26 mouse cellular contexts compared by ENCODE assay signal in the genomic region with DNA sequence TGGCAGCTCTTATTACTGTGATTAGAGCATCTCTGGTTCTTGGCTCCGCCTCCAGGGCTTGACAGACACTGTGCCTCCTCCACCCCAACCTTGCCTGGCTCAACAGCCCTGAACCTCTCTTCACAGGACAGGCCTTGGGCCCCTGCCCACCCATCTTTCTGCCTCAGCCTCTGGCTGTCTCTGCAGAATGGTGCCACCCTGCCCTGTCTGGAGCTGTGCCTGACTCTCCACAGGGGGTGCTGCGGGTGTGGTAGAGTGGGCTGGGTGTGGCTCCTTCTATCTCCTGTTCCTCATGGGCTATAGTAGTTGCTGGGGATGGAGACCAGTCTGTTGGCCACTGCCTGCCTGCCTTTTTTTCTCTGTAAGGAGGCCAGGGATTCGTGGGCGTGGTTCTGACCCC. TPM values are rescaled to one million over a fixed set of nuclear protein-coding genes. Genes with fewer than 3 reads are reported as not detected.
DNase-seq lines count a peak whose midpoint lies in the region; ATAC-seq and TF ChIP-seq lines count a peak whose summit lies in the region.
"Had no signal": no experiment of that assay in that cellular context is flagged by ENCODE, and none has a peak within 500 bp of the region (broad histone marks: within the 10 kb centered on the region; RNA-seq: fewer than 3 reads in every experiment).

No protein-coding gene starts in this region.

- no peaks in the 10 kb centered on the region for H3K27me3 ChIP-seq in forebrain, postnatal 0 days (ENCODE audit: insufficient read depth, low read length)
- H3K27me3 ChIP-seq in forebrain, embryonic 13.5 days: 0 out of 2 replicates have a peak, but pooled peaks cover 4% of the 10 kb centered on the region
- H3K27me3 ChIP-seq: embryonic facial prominence, embryonic 15.5 days; forebrain, embryonic 15.5 days had no signal

- H3K9me3 ChIP-seq in forebrain, postnatal 0 days (ENCODE audit: low read length): no peaks in the 10 kb centered on the region
- H3K9me3 ChIP-seq in forebrain, embryonic 13.5 days (replicated peaks): no peaks in the 10 kb centered on the region
- H3K9me3 ChIP-seq: embryonic facial prominence, embryonic 12.5 days; embryonic facial prominence, embryonic 15.5 days; forebrain, embryonic 15.5 days; heart, embryonic 12.5 days; heart, embryonic 15.5 days; hindbrain, embryonic 10.5 days; hindbrain, embryonic 13.5 days had no signal

- peaks cover 53% of the 10 kb centered on the region for H3K36me3 ChIP-seq in forebrain, postnatal 0 days (ENCODE audit: insufficient read depth)
- peaks cover 38% of the 10 kb centered on the region for H3K36me3 ChIP-seq in forebrain, embryonic 13.5 days (ENCODE audit: poor library complexity, severe bottlenecking)
- H3K36me3 ChIP-seq: heart, embryonic 12.5 days; heart, embryonic 15.5 days had no signal

- peak; percentile 59 to 60 for DNase-seq in cerebellum, postnatal 10 days
- DNase-seq in cerebellum, adult 18-20 months: no peak
- DNase-seq in forebrain, postnatal 0 days: no peak
- peak; percentile 52 for DNase-seq in left cerebral cortex, postnatal 4 days
- DNase-seq in left cerebral cortex, adult 18-20 months (ENCODE audit: low spot score in 2 of 2): no peak
- peak; percentile 44 for DNase-seq in testis, postnatal 10 days (ENCODE audit: low spot score)
- no peak for DNase-seq in testis, postnatal 14 days (ENCODE audit: low spot score)
- DNase-seq: adrenal gland, adult 8-10 months; adrenal gland, postnatal 25 days; cerebellum, adult 11-12 months; cerebellum, adult 9-10 months; gastrocnemius, adult 2 months; gastrocnemius, postnatal 14 days; heart, adult 11 months; heart, postnatal 10 days; heart, postnatal 36 days had no signal

- intact Hi-C loops in left cerebral cortex, postnatal 4 days (cut with DNase I): no loop called here

- no peak overlapping the region for H3K27ac ChIP-seq in forebrain, postnatal 0 days (ENCODE audit: low read depth, low read length)
- H3K27ac ChIP-seq in forebrain, embryonic 13.5 days: no peak overlapping the region
- H3K27ac ChIP-seq: embryonic facial prominence, embryonic 12.5 days; embryonic facial prominence, embryonic 15.5 days; forebrain, embryonic 15.5 days; gastrocnemius, adult 2 months; heart, embryonic 15.5 days; hindbrain, embryonic 13.5 days had no signal

- no peak overlapping the region for H3K9ac ChIP-seq in forebrain, postnatal 0 days
- no peak overlapping the region for H3K9ac ChIP-seq in forebrain, embryonic 13.5 days
- H3K9ac ChIP-seq: embryonic facial prominence, embryonic 12.5 days; embryonic facial prominence, embryonic 15.5 days; forebrain, embryonic 15.5 days; heart, embryonic 12.5 days; heart, embryonic 15.5 days; hindbrain, embryonic 13.5 days had no signal

- TF ChIP-seq CTCF in forebrain, postnatal 0 days (IDR thresholded peaks at IDR 0.05; ENCODE audit: low read depth): no peak

- H3K4me1 ChIP-seq in forebrain, postnatal 0 days (ENCODE audit: insufficient read depth): no peaks in the 10 kb centered on the region
- peaks cover 13% of the 10 kb centered on the region; the same call in 1 of the 2 replicates for H3K4me1 ChIP-seq in forebrain, embryonic 13.5 days
- H3K4me1 ChIP-seq: forebrain, embryonic 15.5 days; heart, embryonic 15.5 days had no signal

- no peak overlapping the region for H3K4me3 ChIP-seq in forebrain, postnatal 0 days (ENCODE audit: low read depth, low read length)
- no peak overlapping the region for H3K4me3 ChIP-seq in forebrain, embryonic 13.5 days
- H3K4me3 ChIP-seq: embryonic facial prominence, embryonic 12.5 days; embryonic facial prominence, embryonic 15.5 days; forebrain, embryonic 15.5 days; gastrocnemius, adult 2 months; heart, embryonic 12.5 days; heart, embryonic 15.5 days; hindbrain, embryonic 10.5 days; hindbrain, embryonic 13.5 days had no signal

- WGBS in forebrain, postnatal 0 days: 76% methylated on average over 4 of the region's 4 CpGs
- WGBS in forebrain, embryonic 13.5 days: 59% methylated on average over 4 of the region's 4 CpGs

- peak; percentile 44 for ATAC-seq in forebrain, postnatal 0 days
- ATAC-seq in forebrain, embryonic 13.5 days: no peak; the same call in 1 of the 2 replicates
- ATAC-seq: forebrain, embryonic 15.5 days; hindbrain, embryonic 16.5 days had no signal

- no peak overlapping the region for H3K4me2 ChIP-seq in forebrain, postnatal 0 days (ENCODE audit: low read depth)
- no peak overlapping the region for H3K4me2 ChIP-seq in forebrain, embryonic 13.5 days
- H3K4me2 ChIP-seq: embryonic facial prominence, embryonic 12.5 days; embryonic facial prominence, embryonic 15.5 days; forebrain, embryonic 15.5 days; heart, embryonic 12.5 days; heart, embryonic 15.5 days; hindbrain, embryonic 13.5 days had no signal

RNA-seq across cellular contexts. Expression of a gene that starts 31.3 kb away (rescaled TPM):
- 195 and 216 TPM in 2 replicates for total RNA-seq in forebrain, postnatal 0 days (2014; rRNA removed)
- polyA plus RNA-seq in forebrain, postnatal 0 days (2015; fragmentation: Nextera tagmentation; extraction: Ambion mirVana): 15.8 and 18.3 TPM in 2 replicates
- polyA plus RNA-seq in forebrain, embryonic 13.5 days (2015; fragmentation: Nextera tagmentation; extraction: Ambion mirVana): 6.4 and 8.3 TPM in 2 replicates
- total RNA-seq in left cerebral cortex, postnatal 4 days (2021): 100 to 1,000 TPM; 235 to 263 TPM
- total RNA-seq in left cerebral cortex, adult 18-20 months (2021): 100 to 1,000 TPM; 366 to 382 TPM

RNA-seq across cellular contexts. Expression of a gene that starts 31.6 kb away (rescaled TPM):
- total RNA-seq in forebrain, postnatal 0 days (2014; rRNA removed): 21.8 and 29.7 TPM in 2 replicates
- 6.8 and 7.5 TPM in 2 replicates for polyA plus RNA-seq in forebrain, postnatal 0 days (2015; fragmentation: Nextera tagmentation; extraction: Ambion mirVana)
- 2.5 and 2.9 TPM in 2 replicates for polyA plus RNA-seq in forebrain, embryonic 13.5 days (2015; fragmentation: Nextera tagmentation; extraction: Ambion mirVana)
- 10 to 100 TPM; 19.5 to 24.1 TPM for total RNA-seq in left cerebral cortex, postnatal 4 days (2021)
- 10 to 100 TPM; 14.6 to 15.8 TPM for total RNA-seq in left cerebral cortex, adult 18-20 months (2021)
- polyA plus RNA-seq: activated CD4-positive, CD25-positive, alpha-beta regulatory T cell, adult 4 months had no signal

Comparison
In these comparisons a context has a peak if more than half of its experiments do, and no peak if none do; other contexts are left out.
1. DNase-seq: peak in cerebellum, postnatal 10 days (2 of 2), left cerebral cortex, postnatal 4 days (single experiment) and testis, postnatal 10 days (single experiment); none in cerebellum, adult 18-20 months (0 of 2), forebrain, postnatal 0 days (single experiment), left cerebral cortex, adult 18-20 months (0 of 2) and testis, postnatal 14 days (single experiment).